Mouse (Mus musculus): ENCODE measurements around the gene Utp14a. TPM values are rescaled to one million over a fixed set of nuclear protein-coding genes. Genes with fewer than 3 reads are reported as not detected.

Utp14a gene
- polyA plus RNA-seq (2015; fragmentation: Nextera tagmentation; extraction: Ambion mirVana) = 17.5 and 17.9 TPM in 2 replicates

GRCm38 (mm10) chrX:48256468-48257007 lies at the start of gene Utp14a:
Gene Utp14a (plus strand): TSS chrX:48256862.

GRCm38 (mm10) chrX:48208519-48209185 lies 48.0 kb upstream of the Utp14a start, which contains the start of gene Zdhhc9:
Gene Zdhhc9 (minus strand): TSS chrX:48208878.

Other genes with a start within 250 kb of the Utp14a start
- 0.42 and 0.80 TPM in 2 replicates for gene Apln, start 222.0 kb upstream of the Utp14a start, polyA plus RNA-seq (2015; fragmentation: Nextera tagmentation; extraction: Ambion mirVana)
- 0.41 and 0.58 TPM in 2 replicates for gene Xpnpep2, start 148.1 kb upstream of the Utp14a start, polyA plus RNA-seq (2015; fragmentation: Nextera tagmentation; extraction: Ambion mirVana)
- gene Sash3, start 110.4 kb upstream of the Utp14a start, polyA plus RNA-seq (2015; fragmentation: Nextera tagmentation; extraction: Ambion mirVana) = 16.5 and 23.6 TPM in 2 replicates
- 2.1 and 2.9 TPM in 2 replicates for gene Zdhhc9, start 48.0 kb upstream of the Utp14a start, polyA plus RNA-seq (2015; fragmentation: Nextera tagmentation; extraction: Ambion mirVana)
- gene Bcorl1, start 84.5 kb downstream of the Utp14a start, polyA plus RNA-seq (2015; fragmentation: Nextera tagmentation; extraction: Ambion mirVana) = 2.5 and 3.0 TPM in 2 replicates
- gene Elf4, start 206.3 kb downstream of the Utp14a start, polyA plus RNA-seq (2015; fragmentation: Nextera tagmentation; extraction: Ambion mirVana) = 3.5 and 4.4 TPM in 2 replicates